Mouse (Mus musculus) myocyte (in vitro differentiated cells): ENCODE data around the gene Rag2.

ENCODE experiments used
- CEBPB ChIP-seq: IDR thresholded peaks from 2 replicates; pipeline ENCODE4 v1.6.1; 2011; ENCODE audit warnings: mild to moderate bottlenecking, moderate library complexity; ENCODE audit not compliant: poor library complexity, insufficient read depth, severe bottlenecking
- E2F4 ChIP-seq: IDR thresholded peaks from one replicate; pipeline ENCODE4 v1.6.1; 2011; ENCODE audit warnings: mild to moderate bottlenecking, control low read depth, moderate library complexity; ENCODE audit not compliant: insufficient read depth
- MAX ChIP-seq: IDR thresholded peaks from one replicate; pipeline ENCODE4 v1.6.1; 2011; ENCODE audit warnings: low read depth, mild to moderate bottlenecking, control low read depth
- MYOD1 ChIP-seq, 3 experiments: IDR thresholded peaks; one replicate each; pipeline ENCODE4 v1.6.1; 2011; ENCODE audit warnings: control low read depth in 2 of 3, low read depth in 2 of 3, mild to moderate bottlenecking in 2 of 3, moderate library complexity in 1 of 3; ENCODE audit not compliant: insufficient read length in 2 of 3, control insufficient read depth in 1 of 3
- MYOG ChIP-seq, 3 experiments: IDR thresholded peaks; one replicate each; pipeline ENCODE4 v1.6.1; 2011; ENCODE audit warnings: control low read depth in 2 of 3, low read depth in 2 of 3, mild to moderate bottlenecking in 2 of 3; ENCODE audit not compliant: insufficient read length in 2 of 3, control insufficient read depth in 1 of 3, insufficient read depth in 1 of 3
- POLR2A ChIP-seq: IDR thresholded peaks from one replicate; pipeline ENCODE4 v1.6.1; 2011; ENCODE audit warnings: low read depth, mild to moderate bottlenecking, control low read depth, moderate library complexity; ENCODE audit not compliant: insufficient read length
- POLR2AphosphoS2 ChIP-seq: IDR thresholded peaks from one replicate; pipeline ENCODE4 v1.6.1; 2011; ENCODE audit warnings: low read depth, control low read depth; ENCODE audit not compliant: insufficient read length
- REST ChIP-seq: IDR thresholded peaks from one replicate; pipeline ENCODE4 v1.6.1; 2011; ENCODE audit warnings: mild to moderate bottlenecking, control low read depth, moderate library complexity; ENCODE audit not compliant: insufficient read depth, insufficient read length
- SRF ChIP-seq: IDR thresholded peaks from one replicate; pipeline ENCODE4 v1.6.1; 2011; ENCODE audit warnings: low read depth; ENCODE audit not compliant: control insufficient read depth, insufficient read length
- TCF12 ChIP-seq: IDR thresholded peaks from one replicate; pipeline ENCODE4 v1.6.1; 2011; ENCODE audit warnings: mild to moderate bottlenecking, control low read depth; ENCODE audit not compliant: poor library complexity, insufficient read depth, severe bottlenecking
- USF1 ChIP-seq: IDR thresholded peaks from one replicate; pipeline ENCODE4 v1.6.1; 2011; ENCODE audit warnings: low read depth, mild to moderate bottlenecking, control low read depth, moderate library complexity

- no peak for TF ChIP-seq REST
- no peak for TF ChIP-seq POLR2A
- no peak for TF ChIP-seq USF1
- TF ChIP-seq MYOD1 (IDR thresholded peaks at IDR 0.05; ENCODE audit: control insufficient read depth in 1 of 3, insufficient read length in 2 of 3, low read depth in 2 of 3): no peak
- TF ChIP-seq MYOG (IDR thresholded peaks at IDR 0.05; ENCODE audit: control insufficient read depth in 1 of 3, insufficient read depth in 1 of 3, insufficient read length in 2 of 3, low read depth in 2 of 3): no peak
- no peak for TF ChIP-seq MAX
- no peak for TF ChIP-seq E2F4
- TF ChIP-seq CEBPB: no peak
- no peak for TF ChIP-seq POLR2AphosphoS2
- no peak for TF ChIP-seq TCF12
- TF ChIP-seq SRF: no peak
Observed at GRCm38 (mm10) chr2:101639840-101640350, 15.4 kb downstream of the Rag2 start.
